In the genomic region with DNA sequence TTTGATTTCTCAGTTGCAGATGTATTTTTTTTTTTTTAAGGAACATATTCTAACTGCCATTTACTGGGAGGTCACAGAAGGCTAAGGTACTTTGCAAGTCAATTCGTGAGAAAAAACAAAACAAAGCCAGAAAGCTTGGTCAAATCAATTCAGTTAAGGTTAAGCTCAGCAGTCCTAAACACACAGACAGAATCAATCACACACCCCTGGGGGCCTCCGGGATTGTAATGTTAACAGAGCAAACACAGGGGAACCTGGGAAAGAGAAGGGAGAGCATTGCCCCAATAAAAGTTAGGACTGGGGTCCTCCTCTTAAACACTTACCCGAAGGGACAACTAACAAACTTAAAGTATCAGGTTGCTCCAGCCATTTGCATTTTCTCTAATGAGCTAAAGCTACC, we compare ENCODE assay signal across 18 mouse cellular contexts.
"Had no signal": no experiment of that assay in that cellular context is flagged by ENCODE, and none has a peak within 500 bp of the region (broad histone marks: within the 10 kb centered on the region; RNA-seq: fewer than 3 reads in every experiment).

No protein-coding gene starts in this region.

- H3K4me3 ChIP-seq: limb, embryonic 13.5 days; liver, embryonic 13.5 days; myocyte; neural tube, embryonic 13.5 days; stomach, embryonic 15.5 days had no signal

- H3K9me3 ChIP-seq: limb, embryonic 13.5 days; liver, embryonic 13.5 days; neural tube, embryonic 13.5 days; stomach, embryonic 15.5 days had no signal

- H3K27ac ChIP-seq: limb, embryonic 13.5 days; liver, embryonic 13.5 days; macrophage; neural tube, embryonic 13.5 days; stomach, embryonic 15.5 days had no signal

- H3K4me1 ChIP-seq: stomach, embryonic 15.5 days had no signal

- H3K4me2 ChIP-seq: limb, embryonic 13.5 days; liver, embryonic 13.5 days; lung, embryonic 14.5 days; neural tube, embryonic 13.5 days; stomach, embryonic 15.5 days had no signal

- H3K9ac ChIP-seq: limb, embryonic 13.5 days; liver, embryonic 13.5 days; lung, embryonic 14.5 days; neural tube, embryonic 13.5 days; stomach, embryonic 15.5 days had no signal

- H3K27me3 ChIP-seq: limb, embryonic 13.5 days; liver, embryonic 13.5 days; neural tube, embryonic 13.5 days; stomach, embryonic 15.5 days had no signal

- DNase-seq: kidney, adult 18-20 months; kidney, adult 9 months; kidney, postnatal 14 days; kidney, postnatal 4 days; liver; liver, embryonic 13.5 days; lung, embryonic 14.5 days; retina, postnatal 1 day; right cerebral cortex, postnatal 25 days; spleen, adult 18-20 months; thymus, postnatal 36 days had no signal

- ATAC-seq: lung, postnatal 0 days; midbrain, embryonic 16.5 days had no signal

- H3K36me3 ChIP-seq: neural tube, embryonic 13.5 days; stomach, embryonic 15.5 days had no signal
